Mouse (Mus musculus): ENCODE measurements around the gene Rps27a. TPM values are rescaled to one million over a fixed set of nuclear protein-coding genes. Genes with fewer than 3 reads are reported as not detected.

The Rps27a gene
- polyA plus RNA-seq, 1 experiment from 2014 or later, result 951 TPM

Other genes starting within 250 kb of the Rps27a start
- 21.4 and 25.7 TPM in 2 replicates for gene Ccdc88a, start 174.5 kb downstream of the Rps27a start, polyA plus RNA-seq (2015; fragmentation: Nextera tagmentation; extraction: Ambion mirVana)
- gene Prorsd1, start 33.1 kb downstream of the Rps27a start, polyA plus RNA-seq (2015; fragmentation: Nextera tagmentation; extraction: Ambion mirVana), result 24.5 and 28.8 TPM in 2 replicates
- 49.8 and 54.4 TPM in 2 replicates for gene Mtif2, start 21.7 kb downstream of the Rps27a start, polyA plus RNA-seq (2015; fragmentation: Nextera tagmentation; extraction: Ambion mirVana)
- gene Clhc1, start 159 bp downstream of the Rps27a start, polyA plus RNA-seq (2015; fragmentation: Nextera tagmentation; extraction: Ambion mirVana), result 0.15 and 0.21 TPM in 2 replicates
- 42.8 and 44.0 TPM in 2 replicates for gene Rtn4, start 144.8 kb upstream of the Rps27a start, polyA plus RNA-seq (2015; fragmentation: Nextera tagmentation; extraction: Ambion mirVana)

Data from kidney, embryonic 16.5 days (tissue).